Mouse (Mus musculus): ENCODE results near the gene Kif7. TPM values are rescaled to one million over a fixed set of nuclear protein-coding genes. Genes with fewer than 3 reads are reported as not detected.

Kif7 gene
- total and polyA plus RNA-seq, 3 experiments = 4.7 to 7.4 (median 7.1) TPM

GRCm38 (mm10) chr7:79762106-79762505, 46.6 kb upstream of the Kif7 start:
- in situ Hi-C loops (cut with MboI; ENCODE audit: low pct_ligation_motif_present, low pct_unique_long_range_greater_than_20kb, low sequenced_read_pairs) = no loop called here
- TF ChIP-seq TBP (conservative IDR thresholded peaks at IDR 0.05; ENCODE audit: low read depth, low read length) (no peak), ZKSCAN1 (IDR thresholded peaks at IDR 0.05; ENCODE audit: borderline replicate concordance, low read depth, low read length) (no peak), HCFC1 (IDR thresholded peaks at IDR 0.05; ENCODE audit: low read depth, low read length) (no peak), KAT2A (IDR thresholded peaks at IDR 0.05; ENCODE audit: insufficient replicate concordance, low read length) (no peak), CHD2 (IDR thresholded peaks at IDR 0.05; ENCODE audit: low read length) (no peak), SIN3A (IDR thresholded peaks at IDR 0.05; ENCODE audit: low read length) (no peak), MYC (IDR thresholded peaks at IDR 0.05; ENCODE audit: low read depth, low read length) (no peak), MXI1 (IDR thresholded peaks at IDR 0.05; ENCODE audit: low read depth, low read length) (no peak), POLR2AphosphoS2 (IDR thresholded peaks at IDR 0.05; ENCODE audit: low read depth, low read length) (no peak), CTCF (conservative IDR thresholded peaks at IDR 0.05 in 1 of 2, IDR thresholded peaks at IDR 0.05 in 1 of 2; ENCODE audit: low read depth in 2 of 2, low read length in 2 of 2) (no peak), NELFE (IDR thresholded peaks at IDR 0.05; ENCODE audit: low read depth, low read length) (no peak), IRF4 (IDR thresholded peaks at IDR 0.05; ENCODE audit: low read depth, low read length) (no peak), ZMIZ1 (IDR thresholded peaks at IDR 0.05; ENCODE audit: low read depth, low read length) (no peak), MEF2A (IDR thresholded peaks at IDR 0.05; ENCODE audit: borderline replicate concordance, low read depth, low read length) (no peak), E2F4 (IDR thresholded peaks at IDR 0.05; ENCODE audit: insufficient replicate concordance, low read depth, low read length) (no peak), UBTF (IDR thresholded peaks at IDR 0.05; ENCODE audit: low read depth, low read length) (no peak)

GRCm38 (mm10) chr7:79761124-79761876, 45.8 kb upstream of the Kif7 start:
- no peak overlapping the region for H3K4me2 ChIP-seq (ENCODE audit: insufficient read depth, low read depth, poor library complexity, severe bottlenecking)
- no peaks in the 10 kb centered on the region for H3K9me3 ChIP-seq (replicated peaks; ENCODE audit: low read length)
- no peak overlapping the region for H3K4me3 ChIP-seq (replicated peaks in 1 of 3; ENCODE audit: low read depth in 2 of 3, low read length in 2 of 3, poor library complexity in 1 of 3)
- no peaks in the 10 kb centered on the region for H3K4me1 ChIP-seq (ENCODE audit: control insufficient read depth in 1 of 2, insufficient read depth in 2 of 2)
- no peaks in the 10 kb centered on the region for H3K36me3 ChIP-seq (replicated peaks in 1 of 2; ENCODE audit: control insufficient read depth in 1 of 2, insufficient read depth in 1 of 2, low read length in 1 of 2)
- H3K27ac ChIP-seq (ENCODE audit: insufficient read depth, low read depth) = no peak overlapping the region
- no peak overlapping the region for H3K9ac ChIP-seq (ENCODE audit: insufficient read depth, low read depth)
- no peak for DNase-seq (ENCODE audit: extremely low read depth)
- TF ChIP-seq CTCF (conservative IDR thresholded peaks at IDR 0.05 in 1 of 2, IDR thresholded peaks at IDR 0.05 in 1 of 2; ENCODE audit: low read depth in 2 of 2, low read length in 2 of 2) = no peak
- no peak for TF ChIP-seq POLR2AphosphoS2 (IDR thresholded peaks at IDR 0.05; ENCODE audit: low read depth, low read length)
- no peak for TF ChIP-seq SMC3 (IDR thresholded peaks at IDR 0.05; ENCODE audit: low read depth, low read length)
- no peak for TF ChIP-seq MAZ (IDR thresholded peaks at IDR 0.05; ENCODE audit: low read depth, low read length)
- no peak for TF ChIP-seq RAD21 (IDR thresholded peaks at IDR 0.05; ENCODE audit: low read depth, low read length)
- TF ChIP-seq SIN3A (IDR thresholded peaks at IDR 0.05; ENCODE audit: low read length) = no peak
- TF ChIP-seq ZMIZ1 (IDR thresholded peaks at IDR 0.05; ENCODE audit: low read depth, low read length) = no peak
- TF ChIP-seq USF2 (conservative IDR thresholded peaks at IDR 0.05; ENCODE audit: low read depth, low read length) = no peak
- no peaks in the 10 kb centered on the region for H3K27me3 ChIP-seq (replicated peaks)
- in situ Hi-C loops (cut with MboI; ENCODE audit: low pct_ligation_motif_present, low pct_unique_long_range_greater_than_20kb, low sequenced_read_pairs) (no loop called here), dilution Hi-C loops (cut with MboI; ENCODE audit: extremely low pct_ligation_motif_present, extremely low pct_unique_long_range_greater_than_20kb, low sequenced_read_pairs) (no loop called here)
- H3K79me2 ChIP-seq (replicated peaks; ENCODE audit: control insufficient read depth, extremely low read depth, insufficient read depth, poor library complexity, severe bottlenecking) = no peaks in the 10 kb centered on the region

More at GRCm38 (mm10) chr7:79762106-79762505, 46.6 kb upstream of the Kif7 start:
- dilution Hi-C loops (cut with MboI; ENCODE audit: extremely low pct_ligation_motif_present, extremely low pct_unique_long_range_greater_than_20kb, low sequenced_read_pairs) = no loop called here
- H3K9ac ChIP-seq (ENCODE audit: insufficient read depth, low read depth) = no peak overlapping the region
- no peaks in the 10 kb centered on the region for H3K27me3 ChIP-seq (replicated peaks)
- DNase-seq (ENCODE audit: extremely low read depth) = no peak
- no peaks in the 10 kb centered on the region for H3K36me3 ChIP-seq (replicated peaks in 1 of 2; ENCODE audit: control insufficient read depth in 1 of 2, insufficient read depth in 1 of 2, low read length in 1 of 2)
- H3K4me3 ChIP-seq (replicated peaks in 1 of 3; ENCODE audit: low read depth in 2 of 3, low read length in 2 of 3, poor library complexity in 1 of 3) = no peak overlapping the region
- H3K4me2 ChIP-seq (ENCODE audit: insufficient read depth, low read depth, poor library complexity, severe bottlenecking) = no peak overlapping the region
- no peaks in the 10 kb centered on the region for H3K79me2 ChIP-seq (replicated peaks; ENCODE audit: control insufficient read depth, extremely low read depth, insufficient read depth, poor library complexity, severe bottlenecking)
- no peaks in the 10 kb centered on the region for H3K9me3 ChIP-seq (replicated peaks; ENCODE audit: low read length)
- H3K27ac ChIP-seq (ENCODE audit: insufficient read depth, low read depth) = no peak overlapping the region
- no peaks in the 10 kb centered on the region for H3K4me1 ChIP-seq (ENCODE audit: control insufficient read depth in 1 of 2, insufficient read depth in 2 of 2)

Measured in CH12.LX (cell line).